Mouse (Mus musculus) adrenal gland, postnatal 25 days (tissue): ENCODE measurements around the gene Ptpn21. TPM values are rescaled to one million over a fixed set of nuclear protein-coding genes. Genes with fewer than 3 reads are reported as not detected.

Experiments used
- DNase-seq: peaks from one replicate; pipeline ENCODE4 v3.0.0; 2021; ENCODE audit warnings: mixed read lengths
- long read RNA-seq: library from polyadenylated mRNA; stranded (forward); transcript quantifications from one replicate; pipeline ENCODE4 v2.0.0, GENCODE M21; 2021
- total RNA-seq: library from RNA; stranded (reverse); gene quantifications from 2 replicates; pipeline ENCODE4 v1.2.3, GENCODE M21; 2021

The Ptpn21 gene
- 20.8 and 24.0 TPM in 2 replicates for total RNA-seq
- long read RNA-seq, partial matches to known transcripts: 13 of 13 reads
- long read RNA-seq, other reads (novel, unspliced or antisense): 0 of 13 reads

- peak; percentile 87 for DNase-seq
These were observed at the start of gene Ptpn21 for GRCm38 (mm10) chr12:98736951-98737800. Gene Ptpn21, minus strand, starts transcription at chr12:98737405.

DNA sequence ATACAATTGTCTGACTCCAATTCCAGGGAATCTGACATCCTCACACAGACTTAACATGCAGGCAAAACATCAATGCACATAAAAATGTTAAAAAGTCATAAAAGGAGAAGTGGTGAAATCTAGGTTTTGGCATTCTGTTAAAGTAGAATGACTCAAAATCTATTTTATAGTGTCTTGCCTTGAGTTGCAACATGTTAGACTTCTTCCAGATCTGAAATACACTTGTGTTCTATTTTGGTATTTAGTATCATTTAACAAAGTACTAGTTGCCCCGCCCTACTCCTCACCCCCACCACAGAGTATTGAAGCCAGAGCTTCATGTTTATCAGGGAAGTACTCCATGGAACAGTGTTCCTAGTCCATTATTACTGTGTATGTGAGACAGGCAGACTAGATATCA, 47.0 kb upstream of the Ptpn21 start:
- DNase-seq: no peak

GRCm38 (mm10) chr12:98779148-98779547, 41.9 kb upstream of the Ptpn21 start:
- no peak for DNase-seq

DNA sequence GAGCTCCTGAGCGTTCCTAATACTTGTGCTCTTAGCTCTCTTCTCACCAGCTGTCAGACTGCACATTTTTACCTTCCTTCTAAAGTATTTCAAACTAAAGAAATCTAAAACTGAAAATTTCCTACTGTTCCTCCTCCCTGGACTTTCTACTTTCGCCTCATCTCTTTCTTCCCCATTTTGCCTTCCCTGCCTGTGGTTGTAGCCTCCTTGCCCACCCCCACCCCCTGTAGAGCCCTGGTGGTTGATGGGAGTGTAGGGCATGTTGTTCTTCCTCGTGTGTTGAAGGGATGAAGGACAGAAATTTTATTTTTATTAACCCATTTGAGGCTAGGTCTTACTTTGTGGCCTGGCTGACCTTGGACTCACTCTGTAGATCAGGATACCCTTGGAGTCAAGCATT, 40.3 kb upstream of the Ptpn21 start:
- DNase-seq: no peak

GRCm38 (mm10) chr12:98766241-98766640, 29.0 kb upstream of the Ptpn21 start:
- no peak for DNase-seq

DNA sequence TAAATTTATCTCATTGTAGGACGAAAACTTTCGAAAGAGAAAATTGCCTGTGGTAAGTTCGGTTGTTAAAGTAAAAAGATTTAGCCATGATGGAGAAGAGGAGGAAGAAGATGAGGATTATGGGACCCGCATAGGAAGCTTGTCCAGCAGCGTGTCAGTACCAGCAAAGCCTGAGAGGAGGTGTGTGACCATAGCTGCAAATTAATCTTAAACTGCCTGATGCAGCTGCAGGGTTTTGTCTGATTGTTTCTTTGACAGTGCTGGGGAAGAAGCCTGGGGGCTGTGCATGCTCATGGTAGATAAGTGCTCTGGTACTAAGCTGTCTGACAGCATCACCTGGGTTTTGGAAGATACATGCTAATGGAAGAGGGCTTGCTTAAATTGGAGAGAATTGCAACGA, 22.5 kb upstream of the Ptpn21 start:
- DNase-seq: no peak

DNA sequence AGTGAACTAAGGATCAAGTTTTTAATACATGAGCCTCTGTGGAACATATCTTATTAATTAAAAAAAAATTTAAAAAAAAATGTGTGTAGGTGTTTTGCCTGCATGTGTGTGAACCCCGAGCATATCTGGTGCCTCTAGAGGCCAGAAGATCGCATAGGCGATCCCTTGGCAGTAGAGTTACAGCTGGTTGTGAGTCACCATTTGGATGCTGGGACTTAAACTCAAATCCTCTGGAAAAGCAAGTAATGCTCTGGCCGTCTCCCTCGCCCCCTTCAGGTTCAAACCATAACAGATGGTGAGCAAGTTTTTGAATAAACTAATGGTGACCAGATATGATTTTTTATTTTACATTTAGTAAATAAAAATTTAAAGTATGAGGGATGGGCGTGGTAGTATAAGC, 20.4 kb upstream of the Ptpn21 start:
- DNase-seq: no peak

DNA sequence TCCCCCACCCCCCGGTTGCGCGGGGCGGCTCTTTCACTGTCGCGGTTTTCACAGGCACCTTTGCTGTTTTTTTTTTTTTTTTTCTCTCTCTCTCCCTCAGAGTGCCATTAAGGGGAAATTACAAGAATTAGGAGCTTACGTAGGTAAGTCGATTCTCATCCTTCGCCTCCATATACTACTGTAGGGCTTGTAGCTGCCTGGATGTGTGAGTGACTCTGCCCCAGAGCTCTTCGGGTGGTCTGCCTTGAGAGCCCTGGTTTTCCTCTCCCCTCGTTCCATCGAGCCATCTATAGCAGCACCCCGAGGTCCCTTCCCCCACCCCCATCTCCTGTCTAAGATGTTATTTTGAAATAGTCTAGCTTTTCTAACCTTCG, 10.2 kb upstream of the Ptpn21 start:
- peak; percentile 6 for DNase-seq

- DNase-seq: peak; percentile 95
These were observed 9.7 kb upstream of the Ptpn21 start, which contains the start of gene Zc3h14 for GRCm38 (mm10) chr12:98746746-98747379. Gene Zc3h14, plus strand, starts transcription at chr12:98746964.

DNA sequence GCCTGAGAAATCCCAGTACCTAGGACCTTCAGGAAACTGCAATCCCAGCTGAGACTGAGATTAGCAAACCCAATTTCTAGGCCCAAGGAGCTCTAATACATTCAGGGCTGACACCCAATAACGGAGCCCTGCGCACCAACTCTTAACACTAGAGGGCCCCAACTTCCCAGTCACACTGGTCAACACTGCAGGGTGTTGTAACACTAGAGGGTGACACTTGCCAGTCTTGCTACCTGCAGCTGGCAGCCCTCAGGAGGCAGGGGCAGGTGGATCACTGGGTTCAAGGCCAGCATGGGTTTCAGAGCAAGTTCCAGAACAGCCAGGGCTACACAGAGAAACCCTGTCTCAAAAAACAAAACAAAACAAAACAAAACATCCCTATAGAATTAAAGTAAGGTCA, 8.9 kb upstream of the Ptpn21 start:
- peak; percentile 50 for DNase-seq

GRCm38 (mm10) chr12:98745626-98746025, 8.4 kb upstream of the Ptpn21 start:
- no peak for DNase-seq

DNA sequence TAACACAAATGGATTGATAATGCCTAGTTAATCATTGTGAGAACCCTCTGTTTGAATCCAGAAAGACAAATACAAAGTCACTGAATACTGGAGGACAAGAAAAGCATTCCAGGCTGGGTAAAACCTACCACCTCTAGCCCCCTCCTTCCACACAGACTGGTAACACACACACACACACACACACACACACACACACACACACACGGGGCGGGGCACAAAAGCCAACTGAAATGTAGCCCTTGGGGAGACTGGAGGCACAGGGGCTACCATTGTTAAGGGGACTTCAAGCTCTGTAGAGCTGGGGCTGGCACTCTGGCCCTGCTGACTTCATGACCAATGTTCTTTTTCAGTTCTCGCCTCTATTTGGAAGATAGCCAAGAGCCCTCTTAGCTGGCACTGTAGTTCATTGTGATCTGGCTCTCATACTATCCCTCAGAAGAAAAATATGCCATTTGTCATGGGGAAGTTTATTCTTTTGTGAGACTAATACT, 3.9 kb upstream of the Ptpn21 start:
- no peak for DNase-seq

- DNase-seq: no peak
These were observed 671 bp upstream of the Ptpn21 start for GRCm38 (mm10) chr12:98737801-98738350.

DNA sequence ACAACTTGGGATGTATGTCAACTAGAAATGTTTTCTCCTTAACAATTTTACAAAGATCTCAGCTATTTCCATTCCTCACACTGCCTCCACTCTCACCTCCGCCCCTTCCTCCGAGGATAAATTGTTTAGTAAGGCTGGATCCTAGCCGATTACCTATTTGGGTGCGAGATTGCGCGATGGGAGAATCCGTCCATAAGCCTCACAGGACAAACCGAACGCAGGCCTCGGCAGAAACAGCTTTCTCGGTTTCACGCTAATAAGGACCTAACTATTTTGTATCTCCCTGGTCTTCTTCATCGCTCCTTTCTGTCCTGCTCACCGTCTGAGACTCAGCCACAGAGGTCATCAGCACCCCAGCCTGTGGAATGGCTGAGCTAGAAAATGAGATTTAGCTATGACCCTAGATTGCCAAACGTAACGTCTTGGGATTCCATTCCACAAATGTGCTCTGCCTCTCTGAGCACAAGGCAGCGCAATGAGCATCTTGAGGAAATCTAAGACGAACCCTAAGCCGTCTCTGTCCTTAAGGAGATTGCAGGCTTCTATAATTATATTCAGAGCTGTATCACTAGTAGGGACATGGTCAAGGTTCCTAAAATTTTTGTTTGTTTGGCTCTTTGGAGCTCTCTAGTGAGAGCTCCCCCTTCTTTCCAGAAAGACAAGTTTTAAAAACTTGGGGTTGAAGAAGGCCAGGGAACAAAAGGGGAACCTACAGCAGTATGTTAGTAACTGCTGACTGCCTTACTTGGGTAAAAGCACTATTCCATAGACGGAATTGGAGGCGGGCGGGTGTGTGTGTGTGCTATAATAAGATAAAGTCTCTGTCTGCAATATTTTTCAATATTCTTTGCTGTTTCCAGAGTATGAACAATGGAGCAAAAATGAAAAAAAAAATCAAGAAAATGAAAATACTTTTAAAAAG, 2.1 kb downstream of the Ptpn21 start:
- no peak for DNase-seq

GRCm38 (mm10) chr12:98734246-98734879, 2.8 kb downstream of the Ptpn21 start:
- DNase-seq: peak; percentile 88

- no peak for DNase-seq
These were observed 3.4 kb downstream of the Ptpn21 start for GRCm38 (mm10) chr12:98733776-98734175.

- no peak for DNase-seq
These were observed 4.0 kb downstream of the Ptpn21 start for GRCm38 (mm10) chr12:98733165-98733564.

DNA sequence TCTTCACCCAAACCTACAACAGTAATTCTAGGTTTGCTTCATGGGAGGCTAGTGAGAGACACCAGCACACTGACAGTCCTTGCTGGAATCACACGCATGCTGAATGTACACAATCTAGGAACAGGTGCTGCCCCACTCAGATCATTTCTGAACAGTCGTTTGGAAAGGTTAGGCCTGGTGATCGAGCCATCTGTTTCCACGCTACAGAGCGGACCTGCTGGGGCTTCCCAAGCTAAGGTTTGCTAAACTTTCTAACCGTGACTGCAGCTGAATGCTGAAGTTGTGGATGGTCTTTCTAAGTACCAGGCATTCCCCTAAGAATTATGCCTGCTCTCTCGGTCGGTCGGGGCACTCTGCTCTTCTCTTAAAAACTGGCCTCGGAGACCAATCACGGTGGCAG, 6.5 kb downstream of the Ptpn21 start:
- DNase-seq: no peak

DNA sequence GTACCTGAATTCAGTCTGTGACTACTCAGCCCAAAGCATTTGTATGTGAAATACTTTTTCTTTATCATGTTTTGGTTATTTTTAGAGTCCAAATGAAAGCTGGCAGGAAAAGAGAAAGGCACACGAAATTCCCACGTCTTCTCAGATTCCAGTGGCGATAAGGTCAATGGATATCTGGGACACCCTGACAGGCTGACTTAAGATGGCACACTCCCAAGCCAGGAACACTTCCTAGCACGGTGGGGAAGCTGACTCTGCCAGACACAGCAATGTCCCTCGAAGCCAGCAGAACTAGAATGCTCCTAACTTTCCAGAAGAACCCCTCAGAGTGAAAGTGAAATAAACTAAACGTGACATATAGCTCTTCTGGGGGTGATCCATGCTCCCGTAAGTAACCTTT, 10.0 kb downstream of the Ptpn21 start:
- no peak for DNase-seq

GRCm38 (mm10) chr12:98726078-98726477, 11.1 kb downstream of the Ptpn21 start:
- no peak for DNase-seq

DNA sequence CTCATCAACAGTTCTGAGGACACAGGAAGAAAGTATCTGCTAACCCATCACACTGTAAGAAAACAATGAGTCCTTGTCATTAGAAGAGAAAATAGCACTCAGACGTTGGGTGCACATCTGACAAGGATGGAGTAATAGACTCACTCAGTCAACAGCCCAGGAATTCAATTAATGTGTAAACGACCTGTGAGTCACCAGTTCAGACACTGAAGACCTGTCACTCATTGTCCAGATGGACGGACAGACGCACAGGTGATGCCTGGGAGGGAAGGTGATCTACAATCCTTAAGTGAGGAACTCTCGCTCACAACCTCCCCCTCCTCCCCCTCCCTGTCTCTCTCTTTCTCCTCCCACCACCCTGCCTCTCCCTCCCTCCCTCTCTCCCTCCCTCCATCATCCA, 12.2 kb downstream of the Ptpn21 start:
- no peak for DNase-seq

- DNase-seq: no peak
These were observed 13.0 kb downstream of the Ptpn21 start for GRCm38 (mm10) chr12:98724224-98724623.
